Mouse (Mus musculus): ENCODE measurements around the gene Ppp1r3c. TPM values are rescaled to one million over a fixed set of nuclear protein-coding genes. Genes with fewer than 3 reads are reported as not detected.
"Not testable (repeated sequence)": the region's sequence is repeated elsewhere in the genome, so short reads cannot be mapped to it uniquely, and the experiment has no call there.

The Ppp1r3c gene
- polyA plus RNA-seq, 1 experiment from 2014 or later, result 4.7 TPM

- H3K36me3 ChIP-seq (replicated peaks; ENCODE audit: control insufficient read depth, insufficient read depth, low read depth, low read length), result no peaks in the 10 kb centered on the region
- H3K4me2 ChIP-seq (ENCODE audit: low read depth, low read length), result no peak overlapping the region
- WGBS, result 94% methylated on average over 16 of the region's 16 CpGs
- no peaks in the 10 kb centered on the region for H3K4me1 ChIP-seq (ENCODE audit: control insufficient read depth, insufficient read depth, low read length)
- no peak overlapping the region for H3K9ac ChIP-seq (replicated peaks; ENCODE audit: low read length)
- H3K27ac ChIP-seq (replicated peaks; ENCODE audit: low read depth, low read length), result no peak overlapping the region
- H3K9me3 ChIP-seq (replicated peaks; ENCODE audit: control insufficient read depth, low read length), result no peaks in the 10 kb centered on the region
- DNase-seq (ENCODE audit: low spot score) (no peak), ATAC-seq (replicated peaks; ENCODE audit: insufficient number of reproducible peaks, low FRiP score, low TSS enrichment, low read depth) (no peak)
- H3K4me3 ChIP-seq (ENCODE audit: low read depth, low read length), result no peak overlapping the region
- H3K27me3 ChIP-seq (ENCODE audit: control insufficient read depth, insufficient read depth, low read length), result no peaks in the 10 kb centered on the region
Measured at GRCm38 (mm10) chr19:36733191-36733943, 3.1 kb downstream of the Ppp1r3c start.

- no peaks in the 10 kb centered on the region for H3K4me1 ChIP-seq (ENCODE audit: control insufficient read depth, insufficient read depth, low read length)
- H3K4me3 ChIP-seq (ENCODE audit: low read depth, low read length), result no peak overlapping the region
- ATAC-seq (replicated peaks; ENCODE audit: insufficient number of reproducible peaks, low FRiP score, low TSS enrichment, low read depth) (no peak), DNase-seq (ENCODE audit: low spot score) (no peak)
- H3K4me2 ChIP-seq (ENCODE audit: low read depth, low read length), result no peak overlapping the region
- 82% methylated on average over 11 of the region's 11 CpGs for WGBS
- no peak overlapping the region for H3K9ac ChIP-seq (replicated peaks; ENCODE audit: low read length)
- H3K27me3 ChIP-seq (ENCODE audit: control insufficient read depth, insufficient read depth, low read length), result no peaks in the 10 kb centered on the region
- H3K9me3 ChIP-seq (replicated peaks; ENCODE audit: control insufficient read depth, low read length), result no peaks in the 10 kb centered on the region
- H3K36me3 ChIP-seq (replicated peaks; ENCODE audit: control insufficient read depth, insufficient read depth, low read depth, low read length), result no peaks in the 10 kb centered on the region
- H3K27ac ChIP-seq (replicated peaks; ENCODE audit: low read depth, low read length), result no peak overlapping the region
Measured at GRCm38 (mm10) chr19:36731310-36731709, 5.1 kb downstream of the Ppp1r3c start.

- H3K9me3 ChIP-seq (replicated peaks; ENCODE audit: control insufficient read depth, low read length); H3K4me1 ChIP-seq (ENCODE audit: control insufficient read depth, insufficient read depth, low read length); H3K4me3 ChIP-seq (ENCODE audit: low read depth, low read length); H3K4me2 ChIP-seq (ENCODE audit: low read depth, low read length); DNase-seq (ENCODE audit: low spot score); ATAC-seq (replicated peaks; ENCODE audit: insufficient number of reproducible peaks, low FRiP score, low TSS enrichment, low read depth); H3K27me3 ChIP-seq (ENCODE audit: control insufficient read depth, insufficient read depth, low read length); H3K27ac ChIP-seq (replicated peaks; ENCODE audit: low read depth, low read length); H3K36me3 ChIP-seq (replicated peaks; ENCODE audit: control insufficient read depth, insufficient read depth, low read depth, low read length); H3K9ac ChIP-seq (replicated peaks; ENCODE audit: low read length): not testable (repeated sequence)
- WGBS, result 82% methylated on average over 2 of the region's 2 CpGs
Measured at GRCm38 (mm10) chr19:36730414-36730813, 6.0 kb downstream of the Ppp1r3c start.

GRCm38 (mm10) chr19:36728741-36729460, 7.6 kb downstream of the Ppp1r3c start:
- no peak overlapping the region for H3K27ac ChIP-seq (replicated peaks; ENCODE audit: low read depth, low read length)
- ATAC-seq (replicated peaks; ENCODE audit: insufficient number of reproducible peaks, low FRiP score, low TSS enrichment, low read depth) (no peak), DNase-seq (ENCODE audit: low spot score) (no peak)
- H3K4me1 ChIP-seq (ENCODE audit: control insufficient read depth, insufficient read depth, low read length), result no peaks in the 10 kb centered on the region
- 90% methylated on average over 12 of the region's 12 CpGs for WGBS
- no peaks in the 10 kb centered on the region for H3K27me3 ChIP-seq (ENCODE audit: control insufficient read depth, insufficient read depth, low read length)
- H3K4me2 ChIP-seq (ENCODE audit: low read depth, low read length), result no peak overlapping the region
- no peaks in the 10 kb centered on the region for H3K36me3 ChIP-seq (replicated peaks; ENCODE audit: control insufficient read depth, insufficient read depth, low read depth, low read length)
- H3K9ac ChIP-seq (replicated peaks; ENCODE audit: low read length), result no peak overlapping the region
- H3K4me3 ChIP-seq (ENCODE audit: low read depth, low read length), result no peak overlapping the region
- no peaks in the 10 kb centered on the region for H3K9me3 ChIP-seq (replicated peaks; ENCODE audit: control insufficient read depth, low read length)

GRCm38 (mm10) chr19:36724970-36725369, 11.5 kb downstream of the Ppp1r3c start:
- Histone ChIP-seq H3K36me3 (replicated peaks; ENCODE audit: control insufficient read depth, insufficient read depth, low read depth, low read length) (no peaks in the 10 kb centered on the region), H3K9ac (replicated peaks; ENCODE audit: low read length) (no peak overlapping the region), H3K27ac (replicated peaks; ENCODE audit: low read depth, low read length) (no peak overlapping the region), H3K4me1 (ENCODE audit: control insufficient read depth, insufficient read depth, low read length) (no peaks in the 10 kb centered on the region), H3K27me3 (ENCODE audit: control insufficient read depth, insufficient read depth, low read length) (no peaks in the 10 kb centered on the region), H3K9me3 (replicated peaks; ENCODE audit: control insufficient read depth, low read length) (no peaks in the 10 kb centered on the region), H3K4me3 (ENCODE audit: low read depth, low read length) (no peak overlapping the region), H3K4me2 (ENCODE audit: low read depth, low read length) (no peak overlapping the region)
- DNase-seq (ENCODE audit: low spot score) (no peak), ATAC-seq (replicated peaks; ENCODE audit: insufficient number of reproducible peaks, low FRiP score, low TSS enrichment, low read depth) (no peak)
- WGBS, result 84% methylated on average over 7 of the region's 7 CpGs

- no peak overlapping the region for H3K4me2 ChIP-seq (ENCODE audit: low read depth, low read length)
- no peaks in the 10 kb centered on the region for H3K4me1 ChIP-seq (ENCODE audit: control insufficient read depth, insufficient read depth, low read length)
- no peak for DNase-seq (ENCODE audit: low spot score)
- H3K4me3 ChIP-seq (ENCODE audit: low read depth, low read length), result no peak overlapping the region
- no peaks in the 10 kb centered on the region for H3K9me3 ChIP-seq (replicated peaks; ENCODE audit: control insufficient read depth, low read length)
- no peak overlapping the region for H3K9ac ChIP-seq (replicated peaks; ENCODE audit: low read length)
- ATAC-seq (replicated peaks; ENCODE audit: insufficient number of reproducible peaks, low FRiP score, low TSS enrichment, low read depth), result no peak
- H3K27ac ChIP-seq (replicated peaks; ENCODE audit: low read depth, low read length), result no peak overlapping the region
- H3K36me3 ChIP-seq (replicated peaks; ENCODE audit: control insufficient read depth, insufficient read depth, low read depth, low read length), result no peaks in the 10 kb centered on the region
- no peaks in the 10 kb centered on the region for H3K27me3 ChIP-seq (ENCODE audit: control insufficient read depth, insufficient read depth, low read length)
- WGBS, result 76% methylated on average over 8 of the region's 8 CpGs
Measured at GRCm38 (mm10) chr19:36721139-36721538, 15.3 kb downstream of the Ppp1r3c start.

- 58% methylated on average over 7 of the region's 7 CpGs for WGBS
Measured at GRCm38 (mm10) chr19:36716221-36716620, 20.2 kb downstream of the Ppp1r3c start.

GRCm38 (mm10) chr19:36715591-36715990, 20.9 kb downstream of the Ppp1r3c start:
- ATAC-seq (replicated peaks; ENCODE audit: insufficient number of reproducible peaks, low FRiP score, low TSS enrichment, low read depth), result no peak
- Histone ChIP-seq H3K9me3 (replicated peaks; ENCODE audit: control insufficient read depth, low read length) (no peaks in the 10 kb centered on the region), H3K4me2 (ENCODE audit: low read depth, low read length) (no peak overlapping the region), H3K36me3 (replicated peaks; ENCODE audit: control insufficient read depth, insufficient read depth, low read depth, low read length) (no peaks in the 10 kb centered on the region), H3K9ac (replicated peaks; ENCODE audit: low read length) (no peak overlapping the region), H3K27ac (replicated peaks; ENCODE audit: low read depth, low read length) (no peak overlapping the region), H3K4me1 (ENCODE audit: control insufficient read depth, insufficient read depth, low read length) (no peaks in the 10 kb centered on the region), H3K27me3 (ENCODE audit: control insufficient read depth, insufficient read depth, low read length) (no peaks in the 10 kb centered on the region), H3K4me3 (ENCODE audit: low read depth, low read length) (no peak overlapping the region)
- no peak for DNase-seq (ENCODE audit: low spot score)
- WGBS, result 96% methylated on average over 10 of the region's 10 CpGs

More at GRCm38 (mm10) chr19:36716221-36716620, 20.2 kb downstream of the Ppp1r3c start:
- H3K27me3 ChIP-seq (ENCODE audit: control insufficient read depth, insufficient read depth, low read length), result no peaks in the 10 kb centered on the region
- H3K4me1 ChIP-seq (ENCODE audit: control insufficient read depth, insufficient read depth, low read length), result no peaks in the 10 kb centered on the region
- no peaks in the 10 kb centered on the region for H3K36me3 ChIP-seq (replicated peaks; ENCODE audit: control insufficient read depth, insufficient read depth, low read depth, low read length)
- H3K4me3 ChIP-seq (ENCODE audit: low read depth, low read length), result no peak overlapping the region
- no peak overlapping the region for H3K9ac ChIP-seq (replicated peaks; ENCODE audit: low read length)
- H3K27ac ChIP-seq (replicated peaks; ENCODE audit: low read depth, low read length), result no peak overlapping the region
- no peak overlapping the region for H3K4me2 ChIP-seq (ENCODE audit: low read depth, low read length)
- no peak for ATAC-seq (replicated peaks; ENCODE audit: insufficient number of reproducible peaks, low FRiP score, low TSS enrichment, low read depth)
- peak; percentile 12 for DNase-seq (ENCODE audit: low spot score)
- no peaks in the 10 kb centered on the region for H3K9me3 ChIP-seq (replicated peaks; ENCODE audit: control insufficient read depth, low read length)

Data from embryonic facial prominence, embryonic 11.5 days (tissue).